Mouse (Mus musculus) midbrain, embryonic 15.5 days (tissue): ENCODE data around the gene Masp2. TPM values are rescaled to one million over a fixed set of nuclear protein-coding genes. Genes with fewer than 3 reads are reported as not detected.

Experiments
- ATAC-seq: fragments of 200-750 bp; cut with Nextera tagmentation; replicated peaks from 2 replicates; pipeline ENCODE4 v1.8.0; 2017; ENCODE audit warnings: moderate TSS enrichment
- H3K27ac ChIP-seq: fragments of 300-500 bp; sonication (generic); 2 replicates; pipeline ENCODE4 v1.5.1; 2015; ENCODE audit warnings: mild to moderate bottlenecking, inconsistent platforms
- H3K27me3 ChIP-seq: fragments of 300-500 bp; sonication (generic); replicated peaks from 2 replicates; pipeline ENCODE4 v1.6.1; 2015; ENCODE audit warnings: inconsistent platforms
- H3K36me3 ChIP-seq: fragments of 300-500 bp; sonication (generic); replicated peaks from 2 replicates; pipeline ENCODE4 v1.6.1; 2015; ENCODE audit warnings: inconsistent platforms
- H3K4me1 ChIP-seq: fragments of 300-500 bp; sonication (generic); 2 replicates; pipeline ENCODE4 v1.6.1; 2015; ENCODE audit warnings: inconsistent platforms
- H3K4me2 ChIP-seq: fragments of 300-500 bp; sonication (generic); 2 replicates; pipeline ENCODE4 v1.6.1; 2015; ENCODE audit warnings: inconsistent platforms, mild to moderate bottlenecking, moderate library complexity
- H3K4me3 ChIP-seq: fragments of 300-500 bp; sonication (generic); 2 replicates; pipeline ENCODE4 v1.5.1; 2015; ENCODE audit warnings: mild to moderate bottlenecking, inconsistent platforms
- H3K9ac ChIP-seq: fragments of 300-500 bp; sonication (generic); 2 replicates; pipeline ENCODE4 v1.6.1; 2015; ENCODE audit warnings: mild to moderate bottlenecking, inconsistent platforms
- H3K9me3 ChIP-seq: fragments of 300-500 bp; sonication (generic); 2 replicates; pipeline ENCODE4 v1.6.1; 2016; ENCODE audit warnings: inconsistent platforms
- WGBS: fragments of 180-500 bp; shearing (Covaris S2); methylation state at CpG from one replicate; pipeline ENCODE4 v1.1.7; 2015; ENCODE audit warnings: mixed read lengths; 5-methylcytosine and 5-hydroxymethylcytosine counted together
- polyA plus RNA-seq: library from polyadenylated mRNA; unstranded; fragments of >200 nt; fragmentation: Nextera tagmentation; extraction: Ambion mirVana; gene quantifications from 2 replicates; pipeline ENCODE4 v1.2.1, GENCODE M21; 2015

Masp2 gene
- polyA plus RNA-seq, 1 experiment from 2014 or later: 0.74 TPM

DNA sequence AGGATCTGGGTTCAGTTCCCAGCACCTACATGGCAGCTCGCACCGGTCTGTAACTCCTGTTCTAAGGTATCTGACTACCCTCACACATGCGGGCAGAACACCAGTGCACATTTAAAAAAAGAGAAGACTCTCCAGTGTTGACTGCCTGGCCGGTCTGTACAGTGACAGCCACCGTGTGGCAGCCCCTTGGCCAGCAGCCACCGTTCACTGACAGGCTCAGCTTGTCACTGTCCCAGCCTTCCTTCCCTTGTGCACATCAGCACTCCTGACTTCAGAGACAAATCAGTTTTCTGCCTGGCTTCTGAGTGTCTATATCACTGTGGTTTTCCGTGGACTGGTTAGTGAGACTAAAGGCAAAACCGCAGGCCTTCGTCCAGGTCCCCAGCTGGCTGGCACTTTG is 13.6 kb upstream of the Masp2 start:
- ATAC-seq: no peak
- H3K9me3 ChIP-seq: no peaks in the 10 kb centered on the region
- no peak overlapping the region for H3K27ac ChIP-seq

DNA sequence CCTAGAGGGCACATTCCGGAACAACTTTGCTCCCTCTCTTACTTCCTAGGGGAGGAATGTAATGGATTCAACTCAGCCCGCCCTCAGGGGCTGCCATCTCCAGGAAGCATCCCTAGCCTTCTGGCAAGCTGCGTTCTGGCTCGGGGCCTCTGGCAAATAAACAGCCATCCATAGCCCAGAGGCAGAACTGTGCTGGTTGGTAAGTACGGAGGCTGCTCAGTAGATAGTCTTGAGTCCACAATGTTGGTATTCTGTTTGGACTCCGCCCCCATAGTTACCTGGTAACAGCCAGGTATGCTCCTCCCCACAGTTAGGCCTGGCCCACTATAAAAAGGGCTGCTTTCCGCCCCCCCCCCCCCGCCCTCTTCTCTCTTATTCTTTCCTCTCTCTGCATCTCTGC is 12.8 kb upstream of the Masp2 start:
- Histone ChIP-seq H3K9ac (no peak overlapping the region), H3K4me2 (no peak overlapping the region), H3K9me3 (no peaks in the 10 kb centered on the region), H3K27ac (no peak overlapping the region), H3K27me3 (no peaks in the 10 kb centered on the region), H3K36me3 (peaks cover 8% of the 10 kb centered on the region), H3K4me1 (peaks cover 18% of the 10 kb centered on the region), H3K4me3 (no peak overlapping the region)
- no peak for ATAC-seq
- WGBS: 70% methylated on average over 7 of the region's 8 CpGs

More for the DNA sequence above, 13.6 kb upstream of the Masp2 start:
- no peak overlapping the region for H3K9ac ChIP-seq
- H3K27me3 ChIP-seq: no peaks in the 10 kb centered on the region
- H3K4me1 ChIP-seq: peaks cover 18% of the 10 kb centered on the region
- no peak overlapping the region for H3K4me3 ChIP-seq
- WGBS: 80% methylated on average over 9 of the region's 9 CpGs
- H3K36me3 ChIP-seq: no peaks in the 10 kb centered on the region; the same call in 1 of the 2 replicates
- H3K4me2 ChIP-seq: no peak overlapping the region

DNA sequence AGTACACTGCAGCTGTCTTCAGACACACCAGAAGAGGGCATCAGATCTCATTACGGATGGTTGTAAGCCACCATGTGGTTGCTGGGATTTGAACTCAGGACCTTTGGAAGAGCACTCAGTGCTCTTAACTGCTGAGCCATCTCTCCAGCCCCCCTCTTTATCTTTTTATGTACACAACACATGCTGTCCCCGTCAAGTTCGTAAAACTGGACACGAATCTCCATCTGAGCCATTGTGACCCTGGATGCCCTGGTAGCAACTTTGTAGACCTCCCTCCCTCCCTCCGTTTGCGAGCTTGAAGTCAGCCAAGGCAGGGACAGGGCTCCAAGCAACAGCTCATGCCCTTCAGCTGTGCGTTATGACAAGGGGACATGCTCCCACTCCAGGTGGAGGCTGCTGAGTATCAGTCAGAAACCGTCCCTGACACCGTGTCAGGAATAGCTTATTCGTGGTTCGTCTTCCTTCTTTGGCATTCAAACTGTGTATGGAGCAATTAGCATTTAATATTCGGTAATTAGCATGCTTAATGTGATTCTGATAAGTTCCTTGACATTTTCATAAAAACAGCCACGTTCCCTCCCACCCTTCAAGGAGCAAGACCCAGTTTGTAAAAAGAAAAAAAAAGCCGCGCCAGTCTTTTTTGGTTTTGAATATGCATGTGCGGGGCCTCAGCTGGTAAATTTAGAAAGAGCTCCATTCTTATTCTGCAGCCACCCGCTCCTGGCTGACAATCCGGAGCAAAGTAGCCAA is 11.8 kb upstream of the Masp2 start:
- Histone ChIP-seq H3K4me3 (peak overlapping the region; percentile 82), H3K4me2 (peak overlapping the region; percentile 90), H3K36me3 (peaks cover 18% of the 10 kb centered on the region), H3K9me3 (no peaks in the 10 kb centered on the region), H3K27ac (peak overlapping the region; percentile 81), H3K27me3 (no peaks in the 10 kb centered on the region), H3K4me1 (peaks cover 18% of the 10 kb centered on the region), H3K9ac (peak overlapping the region; percentile 47)
- 5% methylated on average over 18 of the region's 18 CpGs for WGBS
- peak; percentile 37; the same call in 1 of the 2 replicates for ATAC-seq

DNA sequence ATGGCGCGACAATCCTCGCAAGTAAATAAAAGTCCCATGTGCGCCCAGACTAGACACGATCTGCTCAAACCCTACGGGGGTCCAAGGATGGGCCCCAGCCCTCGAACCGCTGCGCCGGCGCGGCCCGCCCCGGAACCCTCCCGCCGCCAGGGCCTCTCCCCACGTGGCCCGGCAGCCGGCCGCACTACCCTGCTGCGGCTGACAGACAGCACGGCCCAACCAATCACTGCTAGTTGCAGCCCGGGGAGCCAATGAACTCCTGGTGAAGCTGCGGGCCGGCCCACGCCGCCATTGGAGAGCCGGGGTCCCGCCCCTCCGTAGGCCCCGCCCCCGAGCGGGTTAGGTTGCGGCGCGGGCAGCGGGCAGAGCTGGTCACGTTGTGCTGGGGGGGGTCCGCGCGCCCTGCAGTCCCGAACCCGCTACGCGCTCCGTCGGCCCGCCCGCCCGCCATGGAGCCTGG is 11.2 kb upstream of the Masp2 start, which contains the start of gene Srm:
Srm (plus strand) TSS at position 333 of the 460 bp plus-strand sequence.
- H3K27ac ChIP-seq: peak within 1 kb of the TSS; percentile 81
- H3K27me3 ChIP-seq: no peaks in the 10 kb centered on the region
- ATAC-seq: peak; percentile 99
- peak within 1 kb of the TSS; percentile 82 for H3K4me3 ChIP-seq
- H3K36me3 ChIP-seq: peaks cover 22% of the 10 kb centered on the region
- under 1% methylated on average over 44 of the region's 50 CpGs for WGBS
- peaks cover 18% of the 10 kb centered on the region for H3K4me1 ChIP-seq
- H3K9me3 ChIP-seq: no peaks in the 10 kb centered on the region
- H3K9ac ChIP-seq: peak within 1 kb of the TSS; percentile 64
- H3K4me2 ChIP-seq: peak within 1 kb of the TSS; percentile 90

DNA sequence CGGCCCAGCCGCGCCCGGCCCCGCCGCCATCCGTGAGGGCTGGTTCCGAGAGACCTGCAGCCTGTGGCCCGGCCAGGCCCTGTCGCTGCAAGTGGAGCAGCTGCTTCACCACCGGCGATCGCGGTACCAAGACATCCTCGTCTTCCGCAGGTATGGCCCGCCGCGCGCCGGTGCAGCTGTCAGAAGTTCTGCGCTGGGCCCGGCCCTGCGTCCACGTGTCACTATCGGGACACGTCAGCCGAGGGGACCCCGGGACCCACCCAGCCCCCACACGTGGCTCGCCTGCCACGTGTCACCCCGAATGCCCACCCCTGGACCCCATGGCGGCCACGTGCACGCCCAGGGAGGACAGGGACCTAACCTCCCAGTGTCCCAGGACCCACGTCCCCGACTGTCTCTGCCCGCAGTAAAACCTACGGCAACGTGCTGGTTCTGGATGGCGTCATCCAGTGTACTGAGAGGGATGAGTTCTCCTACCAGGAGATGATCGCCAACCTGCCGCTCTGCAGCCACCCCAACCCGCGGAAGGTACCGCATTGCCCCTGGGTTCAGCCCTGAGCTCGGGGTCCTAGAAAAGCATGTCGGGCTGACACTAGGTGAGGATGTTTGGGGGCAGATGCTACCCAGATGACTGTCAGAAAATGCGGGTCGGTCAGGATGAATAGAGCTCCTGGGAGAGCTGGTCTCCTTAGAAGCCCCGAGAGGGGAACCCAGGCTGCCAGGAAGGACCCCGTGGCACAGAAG is 10.5 kb upstream of the Masp2 start:
- Histone ChIP-seq H3K4me2 (peak overlapping the region; percentile 90), H3K27me3 (no peaks in the 10 kb centered on the region), H3K36me3 (peaks cover 22% of the 10 kb centered on the region), H3K4me3 (peak overlapping the region; percentile 82), H3K9me3 (no peaks in the 10 kb centered on the region), H3K4me1 (peaks cover 18% of the 10 kb centered on the region), H3K27ac (peak overlapping the region; percentile 62), H3K9ac (peak overlapping the region; percentile 64)
- WGBS: 0% methylated on average over 51 of the region's 53 CpGs
- peak; percentile 72 for ATAC-seq

DNA sequence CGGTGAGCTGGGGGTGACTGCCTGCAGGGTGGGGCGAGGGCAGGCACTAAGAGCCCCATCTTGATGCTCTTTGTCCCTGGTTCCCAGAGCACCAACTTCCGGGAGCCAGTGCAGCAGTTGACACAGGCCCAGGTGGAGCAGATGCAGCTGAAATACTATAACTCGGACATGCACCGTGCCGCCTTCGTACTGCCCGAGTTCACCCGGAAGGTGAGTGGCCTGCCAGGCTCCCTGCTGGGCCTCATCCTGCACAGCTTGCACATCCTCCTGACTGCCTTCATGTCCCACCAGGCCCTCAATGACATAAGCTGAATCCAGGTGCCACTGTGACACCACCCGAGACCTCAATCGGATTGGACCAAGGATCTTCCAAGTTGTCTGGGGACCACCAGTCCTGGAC is 8.4 kb upstream of the Masp2 start:
- Histone ChIP-seq H3K27me3 (no peaks in the 10 kb centered on the region), H3K4me1 (peaks cover 18% of the 10 kb centered on the region), H3K4me2 (no peak overlapping the region), H3K9ac (no peak overlapping the region), H3K36me3 (peaks cover 25% of the 10 kb centered on the region), H3K9me3 (no peaks in the 10 kb centered on the region), H3K4me3 (no peak overlapping the region), H3K27ac (no peak overlapping the region)
- WGBS: 97% methylated on average over 11 of the region's 11 CpGs
- no peak for ATAC-seq

DNA sequence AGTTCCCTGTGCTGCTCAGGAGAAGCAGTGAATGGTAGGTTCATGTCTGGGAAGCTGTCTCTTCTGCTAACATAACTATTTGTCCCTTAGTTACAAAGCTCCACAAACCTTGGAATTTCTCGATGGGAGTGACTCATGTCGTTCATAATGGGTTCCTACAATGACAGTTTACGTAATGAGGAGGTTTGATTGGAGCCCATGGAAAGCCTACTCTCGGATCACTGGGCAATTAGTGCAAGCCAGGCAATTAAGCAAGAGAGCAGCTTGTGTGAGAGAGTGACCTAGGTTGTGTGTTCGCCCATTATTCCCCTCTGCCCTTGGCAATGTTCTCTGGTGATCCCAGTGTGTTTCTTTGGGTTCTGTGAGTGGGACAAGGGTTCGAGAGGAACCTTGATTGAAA is 6.4 kb upstream of the Masp2 start:
- Histone ChIP-seq H3K4me3 (no peak overlapping the region), H3K4me1 (peaks cover 14% of the 10 kb centered on the region), H3K27me3 (no peaks in the 10 kb centered on the region), H3K9ac (no peak overlapping the region), H3K4me2 (no peak overlapping the region), H3K27ac (no peak overlapping the region), H3K36me3 (peaks cover 25% of the 10 kb centered on the region), H3K9me3 (no peaks in the 10 kb centered on the region)
- WGBS: 86% methylated on average over 6 of the region's 6 CpGs
- ATAC-seq: no peak

DNA sequence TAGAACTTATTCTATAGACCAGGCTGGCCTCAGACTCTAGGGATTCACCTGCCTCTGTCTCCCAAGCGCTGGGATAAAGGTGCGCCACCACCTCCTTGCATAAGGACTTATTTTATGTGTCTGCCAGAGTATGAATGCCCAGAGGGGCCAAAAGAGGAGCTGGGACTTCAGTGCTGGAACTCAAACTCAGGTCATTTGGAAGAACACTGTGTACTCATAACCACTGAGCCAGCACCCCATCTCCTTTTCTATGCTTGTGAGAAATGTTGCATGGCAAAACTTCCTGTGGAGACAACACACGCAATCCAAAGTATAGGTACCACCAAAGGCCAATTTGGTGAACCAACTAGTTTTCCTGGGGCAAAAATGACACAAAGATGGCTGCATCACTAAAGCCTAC is 5.6 kb upstream of the Masp2 start:
- peaks cover 25% of the 10 kb centered on the region for H3K36me3 ChIP-seq
- no peak for ATAC-seq
- H3K27me3 ChIP-seq: no peaks in the 10 kb centered on the region
- peaks cover 14% of the 10 kb centered on the region for H3K4me1 ChIP-seq
- H3K9ac ChIP-seq: no peak overlapping the region
- 97% methylated on average over 3 of the region's 3 CpGs for WGBS
- H3K4me3 ChIP-seq: no peak overlapping the region
- H3K9me3 ChIP-seq: no peaks in the 10 kb centered on the region
- no peak overlapping the region for H3K27ac ChIP-seq
- no peak overlapping the region for H3K4me2 ChIP-seq

DNA sequence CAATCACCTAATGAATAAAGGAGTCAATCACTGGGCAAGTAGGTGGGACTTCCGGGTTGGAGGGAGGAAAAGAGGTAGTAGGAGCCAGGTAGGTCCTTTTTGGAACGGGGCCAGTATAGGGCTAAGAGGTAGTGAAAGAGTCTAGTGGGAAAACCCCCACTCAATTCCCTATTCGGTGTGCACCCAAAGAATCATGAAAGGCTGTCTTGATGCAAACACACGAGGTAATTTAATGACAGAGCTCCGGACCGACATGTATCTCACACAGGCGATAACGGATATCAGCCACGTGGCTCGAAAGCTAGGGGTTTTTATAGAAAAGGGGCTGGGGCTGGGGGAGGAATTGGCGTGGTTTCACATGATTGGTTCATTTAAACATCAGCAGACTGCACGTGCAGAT is 3.5 kb upstream of the Masp2 start:
- H3K4me3 ChIP-seq: no peak overlapping the region
- no peak overlapping the region for H3K9ac ChIP-seq
- no peak overlapping the region for H3K27ac ChIP-seq
- no peaks in the 10 kb centered on the region for H3K9me3 ChIP-seq
- H3K36me3 ChIP-seq: peaks cover 25% of the 10 kb centered on the region
- no peak for ATAC-seq
- H3K4me2 ChIP-seq: no peak overlapping the region
- no peaks in the 10 kb centered on the region for H3K27me3 ChIP-seq
- WGBS: 95% methylated on average over 12 of the region's 12 CpGs
- H3K4me1 ChIP-seq: no peaks in the 10 kb centered on the region

DNA sequence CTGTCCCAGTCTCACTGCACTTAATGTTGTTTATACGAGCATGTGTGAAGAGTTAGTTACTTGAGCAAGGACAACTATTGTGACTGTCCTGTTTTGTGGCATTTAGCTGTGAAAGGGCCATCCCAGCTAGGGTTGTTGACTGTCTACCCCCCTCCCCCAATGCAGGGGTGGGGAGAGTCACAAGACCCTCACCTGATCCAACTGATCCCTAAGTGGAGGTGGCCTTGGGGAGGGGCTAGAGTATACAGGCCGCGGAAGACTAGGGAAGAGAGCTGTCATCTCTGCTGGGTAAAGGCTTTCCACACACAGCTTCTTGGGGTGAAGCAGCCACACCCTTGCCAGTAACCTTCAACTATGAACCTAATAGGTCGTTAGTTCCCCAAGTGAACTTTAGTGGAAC is 2.0 kb upstream of the Masp2 start:
- Histone ChIP-seq H3K9ac (no peak overlapping the region), H3K4me1 (no peaks in the 10 kb centered on the region), H3K27me3 (no peaks in the 10 kb centered on the region), H3K27ac (no peak overlapping the region), H3K9me3 (no peaks in the 10 kb centered on the region), H3K36me3 (peaks cover 10% of the 10 kb centered on the region), H3K4me3 (no peak overlapping the region), H3K4me2 (no peak overlapping the region)
- ATAC-seq: no peak
- WGBS: 91% methylated on average over 4 of the region's 4 CpGs

DNA sequence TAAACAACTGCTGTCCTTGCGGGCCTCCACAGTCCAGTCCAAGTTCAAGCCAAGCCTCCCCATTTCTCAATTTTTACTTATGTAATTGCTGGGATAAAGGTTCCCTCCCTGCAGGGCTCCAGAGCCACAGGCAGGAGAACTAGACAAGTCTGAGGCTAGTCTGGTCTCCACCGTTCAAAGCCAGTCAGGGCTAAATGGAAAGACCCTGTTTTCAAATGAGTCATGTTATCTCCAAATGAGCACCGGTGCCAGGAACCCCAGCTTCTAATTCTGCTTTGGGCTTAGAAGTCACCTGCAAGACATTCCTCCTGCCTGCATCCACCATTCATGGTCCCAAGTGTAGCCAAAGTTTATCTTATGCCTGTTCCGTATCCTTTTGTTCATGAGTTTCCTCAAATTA is 483 bp upstream of the Masp2 start:
- whole genome bisulfite sequencing: 89% methylated on average over 4 of the region's 4 CpGs
- no peaks in the 10 kb centered on the region for H3K9me3 ChIP-seq
- no peak for ATAC-seq

DNA sequence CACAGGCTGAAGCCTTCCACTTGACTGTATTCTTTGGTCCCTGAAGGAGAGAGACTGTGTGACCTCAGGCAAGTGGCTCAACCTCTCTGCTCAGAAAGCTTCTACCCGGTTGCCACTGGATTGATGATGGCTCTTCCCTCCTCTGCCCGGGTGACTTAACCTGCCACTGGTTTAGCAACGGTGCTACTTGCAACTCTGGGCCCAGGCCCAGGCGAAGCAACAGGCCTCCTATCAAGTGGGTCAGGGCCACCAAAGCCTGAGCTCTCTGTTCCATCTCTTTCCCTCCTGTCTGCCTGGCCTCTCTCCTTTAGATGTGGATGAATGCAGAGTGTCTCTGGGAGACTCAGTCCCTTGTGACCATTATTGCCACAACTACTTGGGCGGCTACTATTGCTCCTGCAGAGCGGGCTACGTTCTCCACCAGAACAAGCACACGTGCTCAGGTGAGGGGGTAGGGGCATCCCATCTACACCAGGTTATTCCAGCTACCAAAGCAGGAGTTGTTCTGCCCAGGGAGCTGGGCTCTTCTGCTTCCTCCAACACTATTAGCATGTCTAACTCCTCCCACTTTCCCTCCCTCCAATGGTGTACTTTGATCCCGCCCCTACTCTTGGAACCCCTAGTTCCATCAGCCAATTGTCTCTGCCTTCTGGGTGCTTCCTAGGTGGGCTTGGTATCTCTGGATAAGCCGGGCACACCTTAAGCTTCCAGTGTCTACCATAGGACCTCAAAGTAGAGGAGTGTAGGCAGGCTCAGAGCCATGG is 1.2 kb downstream of the Masp2 start:
- no peak overlapping the region for H3K4me2 ChIP-seq
- no peaks in the 10 kb centered on the region for H3K9me3 ChIP-seq
- H3K4me3 ChIP-seq: no peak overlapping the region
- WGBS: 75% methylated on average over 10 of the region's 10 CpGs
- H3K9ac ChIP-seq: no peak overlapping the region
- no peaks in the 10 kb centered on the region for H3K4me1 ChIP-seq
- no peaks in the 10 kb centered on the region for H3K27me3 ChIP-seq
- 0 out of 2 replicates have a peak, but pooled peaks cover 3% of the 10 kb centered on the region for H3K36me3 ChIP-seq
- H3K27ac ChIP-seq: no peak overlapping the region
- no peak for ATAC-seq

More for the DNA sequence above, 483 bp upstream of the Masp2 start:
- Histone ChIP-seq H3K4me3 (no peak overlapping the region), H3K27me3 (no peaks in the 10 kb centered on the region), H3K27ac (no peak overlapping the region), H3K4me2 (no peak overlapping the region), H3K4me1 (no peaks in the 10 kb centered on the region), H3K9ac (no peak overlapping the region), H3K36me3 (peaks cover 3% of the 10 kb centered on the region; the same call in 1 of the 2 replicates)
